10 mouse cellular contexts compared by ENCODE assay signal in the genomic region with DNA sequence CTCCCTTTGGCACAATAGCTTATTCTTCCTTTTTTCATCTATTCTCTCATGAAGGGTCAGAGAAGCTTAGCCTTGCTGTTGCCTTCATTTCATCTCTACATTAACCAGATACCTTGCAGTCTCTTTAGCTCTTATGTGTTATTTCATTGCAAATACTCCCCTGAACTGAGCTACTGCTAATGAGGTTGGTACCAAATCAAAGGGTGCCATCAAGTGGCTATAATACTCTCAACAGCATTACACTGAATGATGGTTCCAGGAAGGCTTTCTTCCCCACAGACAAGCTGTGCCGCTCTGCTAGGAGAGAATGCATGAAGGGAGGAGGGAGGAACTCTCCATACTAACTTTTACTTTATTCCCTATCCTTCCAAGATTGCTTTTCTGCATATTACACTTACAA.
DNase-seq lines count a peak whose midpoint lies in the region; ATAC-seq lines count a peak whose summit lies in the region.
"Had no signal": no experiment of that assay in that cellular context is flagged by ENCODE, and none has a peak within 500 bp of the region (broad histone marks: within the 10 kb centered on the region; RNA-seq: fewer than 3 reads in every experiment).

No protein-coding gene starts in this region.

- H3K4me2 ChIP-seq in kidney, embryonic 14.5 days (replicated peaks; ENCODE audit: low read depth, low read length) = no peak overlapping the region

- no peaks in the 10 kb centered on the region for H3K27me3 ChIP-seq in kidney, embryonic 14.5 days (ENCODE audit: control insufficient read depth, insufficient read depth, low read length)
- H3K27me3 ChIP-seq: megakaryocyte, embryonic 14.5 days had no signal

- no peaks in the 10 kb centered on the region for H3K4me1 ChIP-seq in kidney, embryonic 14.5 days (ENCODE audit: control insufficient read depth, insufficient read depth, low read length)
- H3K4me1 ChIP-seq: megakaryocyte, embryonic 14.5 days had no signal

- H3K27ac ChIP-seq in kidney, embryonic 14.5 days (ENCODE audit: low read depth, low read length) = no peak overlapping the region

- peak; percentile 61; the same call in 1 of the 2 replicates for ATAC-seq in cerebellum, adult (ENCODE audit: insufficient number of reproducible peaks, low FRiP score, low TSS enrichment)
- no peak for ATAC-seq in kidney, embryonic 14.5 days (ENCODE audit: low FRiP score, low TSS enrichment)

- no peak overlapping the region for H3K4me3 ChIP-seq in kidney, embryonic 14.5 days (ENCODE audit: low read length)
- H3K4me3 ChIP-seq: erythroblast, embryonic 14.5 days; megakaryocyte, embryonic 14.5 days had no signal

- no peaks in the 10 kb centered on the region for H3K36me3 ChIP-seq in kidney, embryonic 14.5 days (ENCODE audit: control insufficient read depth, insufficient read depth, low read length)

- no peaks in the 10 kb centered on the region for H3K9me3 ChIP-seq in kidney, embryonic 14.5 days (ENCODE audit: control insufficient read depth, low read length)
- H3K9me3 ChIP-seq: megakaryocyte, embryonic 14.5 days had no signal

- DNase-seq in cerebellum, postnatal 36 days = no peak
- DNase-seq in kidney, adult 9 months = peak; percentile 49
- peak; percentile 51 for DNase-seq in MN1 (ENCODE audit: low spot score)
- peak; percentile 19 for DNase-seq in layer of hippocampus, adult 9-11 months
- no peak for DNase-seq in urinary bladder, postnatal 4 days (ENCODE audit: low spot score in 2 of 2)
- DNase-seq in ovary, postnatal 14 days (ENCODE audit: low spot score) = no peak

- WGBS in kidney, embryonic 14.5 days = 43% methylated on average over 1 of the region's 1 CpGs

- H3K9ac ChIP-seq in kidney, embryonic 14.5 days (ENCODE audit: low read depth, low read length) = no peak overlapping the region

Comparison
In these comparisons a context has a peak if more than half of its experiments do, and no peak if none do; other contexts are left out.
1. DNase-seq: peak in kidney, adult 9 months (single experiment), MN1 (single experiment) and layer of hippocampus, adult 9-11 months (single experiment); none in cerebellum, postnatal 36 days (0 of 2), urinary bladder, postnatal 4 days (0 of 2) and ovary, postnatal 14 days (single experiment).